Mouse (Mus musculus): ENCODE data around the gene Prr5.

GRCm38 (mm10) chr15:84621722-84622428 is 47.5 kb upstream of the Prr5 start:
- TF ChIP-seq GATA1 (IDR thresholded peaks at IDR 0.05; ENCODE audit: borderline replicate concordance, low read length) (no peak), FLI1 (IDR thresholded peaks at IDR 0.05; ENCODE audit: low read length) (no peak)
